Mouse (Mus musculus) hindbrain, embryonic 11.5 days (tissue): ENCODE data around the gene Sprn. TPM values are rescaled to one million over a fixed set of nuclear protein-coding genes. Genes with fewer than 3 reads are reported as not detected.

ENCODE experiments used
- ATAC-seq: fragments of 200-750 bp; cut with Nextera tagmentation; 2 replicates; pipeline ENCODE4 v1.8.0; 2017; ENCODE audit warnings: mild to moderate bottlenecking, moderate TSS enrichment, moderate library complexity; ENCODE audit not compliant: low FRiP score
- DNase-seq: peaks from one replicate; pipeline ENCODE4 v3.0.0-alpha.2; 2015; ENCODE audit warnings: low spot score
- H3K27ac ChIP-seq: fragments of 300-500 bp; sonication (generic); 2 replicates; pipeline ENCODE4 v1.5.1; 2014; ENCODE audit warnings: mild to moderate bottlenecking, low read depth, low read length
- H3K27me3 ChIP-seq: fragments of 300-500 bp; sonication (generic); 2 replicates; pipeline ENCODE4 v1.6.1; 2014; ENCODE audit warnings: mild to moderate bottlenecking, low read length, moderate library complexity, mixed read lengths; ENCODE audit not compliant: control insufficient read depth, insufficient read depth
- H3K36me3 ChIP-seq: fragments of 300-500 bp; sonication (generic); 2 replicates; pipeline ENCODE4 v1.6.1; 2014; ENCODE audit warnings: mild to moderate bottlenecking, low read length, moderate library complexity, mixed read lengths; ENCODE audit not compliant: control insufficient read depth, insufficient read depth
- H3K4me1 ChIP-seq: fragments of 300-500 bp; sonication (generic); replicated peaks from 2 replicates; pipeline ENCODE4 v1.6.1; 2014; ENCODE audit warnings: low read length, mixed read lengths; ENCODE audit not compliant: control insufficient read depth, insufficient read depth
- H3K4me2 ChIP-seq: fragments of 300-500 bp; sonication (generic); replicated peaks from 2 replicates; pipeline ENCODE4 v1.6.1; 2014; ENCODE audit warnings: mild to moderate bottlenecking, low read depth, low read length
- H3K4me3 ChIP-seq: fragments of 300-500 bp; sonication (generic); 2 replicates; pipeline ENCODE4 v1.5.1; 2014; ENCODE audit warnings: low read depth, low read length
- H3K9ac ChIP-seq: fragments of 300-500 bp; sonication (generic); 2 replicates; pipeline ENCODE4 v1.6.1; 2014; ENCODE audit warnings: low read depth, low read length
- H3K9me3 ChIP-seq: fragments of 300-500 bp; sonication (generic); 2 replicates; pipeline ENCODE4 v1.6.1; 2016; ENCODE audit warnings: low read length; ENCODE audit not compliant: control insufficient read depth
- whole genome bisulfite sequencing: fragments of 180-500 bp; shearing (Covaris S2); extraction: QIAGEN DNeasy Blood & Tissue Kit; methylation state at CpG from one replicate; pipeline ENCODE4 v1.1.7; 2014; 5-methylcytosine and 5-hydroxymethylcytosine counted together
- polyA plus RNA-seq: library from polyadenylated mRNA; unstranded; fragments of >200 nt; fragmentation: Nextera tagmentation; extraction: Ambion mirVana; gene quantifications from 2 replicates; pipeline ENCODE4 v1.2.1, GENCODE M21; 2014

The Sprn gene
- polyA plus RNA-seq, 1 experiment from 2014 or later, result 0.94 TPM

DNA sequence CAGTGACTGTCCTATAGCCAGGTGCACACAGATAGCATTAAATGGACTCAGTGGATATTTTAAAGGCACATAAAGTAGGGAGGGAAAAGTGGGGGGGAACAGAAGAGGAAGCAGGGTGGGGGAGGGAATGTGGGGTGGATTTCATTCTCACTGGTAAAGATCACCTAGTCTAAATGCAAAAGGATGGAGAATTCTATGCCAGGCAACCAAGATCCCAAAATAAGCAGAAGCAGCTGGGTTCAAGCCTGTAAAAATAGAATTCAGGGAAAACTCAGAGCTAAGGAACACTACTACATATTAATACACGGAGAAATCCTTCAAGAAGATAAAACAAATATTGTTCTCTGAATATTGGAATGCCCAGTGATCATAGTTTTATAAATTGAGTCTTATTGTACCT is 13.3 kb upstream of the Sprn start:
- H3K36me3 ChIP-seq, result no peaks in the 10 kb centered on the region
- H3K9me3 ChIP-seq, result no peaks in the 10 kb centered on the region
- no peak overlapping the region for H3K27ac ChIP-seq
- H3K4me1 ChIP-seq, result no peaks in the 10 kb centered on the region
- H3K27me3 ChIP-seq, result no peaks in the 10 kb centered on the region
- WGBS, result 69% methylated on average over 1 of the region's 1 CpGs
- H3K4me3 ChIP-seq, result no peak overlapping the region
- no peak overlapping the region for H3K9ac ChIP-seq
- no peak overlapping the region for H3K4me2 ChIP-seq
- DNase-seq (no peak), ATAC-seq (no peak)

- Histone ChIP-seq H3K27me3 (no peaks in the 10 kb centered on the region), H3K4me3 (no peak within 1 kb of the TSS), H3K9me3 (no peaks in the 10 kb centered on the region), H3K4me2 (no peak within 1 kb of the TSS), H3K36me3 (no peaks in the 10 kb centered on the region), H3K27ac (no peak within 1 kb of the TSS), H3K4me1 (no peaks in the 10 kb centered on the region), H3K9ac (no peak within 1 kb of the TSS)
- DNase-seq, result no peak
- WGBS, result 78% methylated on average over 7 of the region's 7 CpGs
- ATAC-seq, result no peak
These were observed 10.0 kb upstream of the Sprn start, which contains the start of gene Olfr522 for GRCm38 (mm10) chr7:140164664-140165063. TSS of gene Olfr522 (minus strand) at chr7:140164764.

DNA sequence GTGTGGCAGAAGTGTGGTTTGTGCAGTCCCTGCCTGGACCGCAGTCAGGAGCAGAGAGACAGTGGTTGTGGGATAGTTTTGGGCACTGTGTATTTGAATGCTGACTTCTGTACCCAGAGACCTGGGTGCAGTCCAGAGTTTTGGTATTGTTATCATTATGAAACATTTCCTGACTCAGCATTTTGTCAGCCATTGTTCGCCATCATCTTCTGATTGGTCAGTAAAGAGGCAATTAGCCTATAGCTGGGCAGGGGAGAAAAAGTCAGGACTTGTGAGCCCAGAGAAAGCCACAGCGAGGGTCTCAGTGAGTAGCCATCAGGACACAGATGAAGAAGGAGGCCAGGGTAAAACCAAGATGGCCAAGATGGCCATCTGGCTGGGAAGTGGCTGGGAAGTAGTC is 5.7 kb upstream of the Sprn start:
- no peaks in the 10 kb centered on the region for H3K9me3 ChIP-seq
- H3K27me3 ChIP-seq, result no peaks in the 10 kb centered on the region
- no peak overlapping the region for H3K4me2 ChIP-seq
- WGBS, result 80% methylated on average over 3 of the region's 3 CpGs
- H3K4me1 ChIP-seq, result no peaks in the 10 kb centered on the region
- no peaks in the 10 kb centered on the region for H3K36me3 ChIP-seq
- no peak overlapping the region for H3K4me3 ChIP-seq
- H3K9ac ChIP-seq, result no peak overlapping the region
- ATAC-seq, result no peak
- no peak overlapping the region for H3K27ac ChIP-seq
- DNase-seq, result no peak

DNA sequence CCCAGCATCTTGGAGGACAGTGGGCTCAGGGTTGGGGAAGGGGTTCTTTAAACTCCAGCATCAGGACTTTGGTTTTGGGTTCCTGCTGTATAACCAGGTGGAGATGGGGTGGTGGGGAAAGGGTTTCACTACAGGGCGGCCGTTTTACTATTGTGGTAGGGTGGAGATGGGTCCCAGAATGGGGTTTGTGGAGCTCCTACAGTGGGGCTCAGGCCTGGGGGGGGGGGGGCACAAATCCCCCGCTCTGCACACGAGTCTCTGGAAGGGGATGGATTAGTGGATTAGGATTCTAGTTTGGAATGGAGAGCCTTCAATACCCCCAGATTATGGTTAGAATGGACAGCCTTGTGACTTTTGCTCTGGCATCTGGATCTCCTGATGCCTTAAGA is 854 bp downstream of the Sprn start:
- H3K9me3 ChIP-seq, result no peaks in the 10 kb centered on the region
- peak overlapping the region; percentile 56 for H3K9ac ChIP-seq
- H3K4me2 ChIP-seq, result peak overlapping the region; percentile 61
- ATAC-seq, result peak; percentile 25; the same call in 1 of the 2 replicates
- peaks cover 5% of the 10 kb centered on the region; the same call in 1 of the 2 replicates for H3K4me1 ChIP-seq
- peak overlapping the region; percentile 27 for H3K4me3 ChIP-seq
- 11% methylated on average over 4 of the region's 4 CpGs for WGBS
- no peaks in the 10 kb centered on the region for H3K36me3 ChIP-seq
- peaks cover 15% of the 10 kb centered on the region for H3K27me3 ChIP-seq
- no peak for DNase-seq
- no peak overlapping the region for H3K27ac ChIP-seq

- H3K27ac ChIP-seq, result no peak overlapping the region
- H3K27me3 ChIP-seq, result peaks cover 15% of the 10 kb centered on the region
- no peaks in the 10 kb centered on the region for H3K9me3 ChIP-seq
- H3K4me2 ChIP-seq, result peak overlapping the region; percentile 61
- peaks cover 5% of the 10 kb centered on the region; the same call in 1 of the 2 replicates for H3K4me1 ChIP-seq
- 3% methylated on average over 28 of the region's 28 CpGs for WGBS
- ATAC-seq (0 out of 2 replicates have a peak, but pooled peaks have one; percentile 34), DNase-seq (peak; percentile 41)
- H3K36me3 ChIP-seq, result no peaks in the 10 kb centered on the region
- H3K9ac ChIP-seq, result peak overlapping the region; percentile 27; the same call in 1 of the 2 replicates
- H3K4me3 ChIP-seq, result peak overlapping the region; percentile 21
These were observed 1.3 kb downstream of the Sprn start for GRCm38 (mm10) chr7:140153383-140153782.

GRCm38 (mm10) chr7:140144550-140144949 is 10.1 kb downstream of the Sprn start:
- WGBS, result 81% methylated on average over 4 of the region's 4 CpGs
- Histone ChIP-seq H3K36me3 (no peaks in the 10 kb centered on the region), H3K9me3 (no peaks in the 10 kb centered on the region), H3K9ac (no peak overlapping the region), H3K27me3 (no peaks in the 10 kb centered on the region), H3K4me2 (no peak overlapping the region), H3K4me1 (no peaks in the 10 kb centered on the region), H3K27ac (no peak overlapping the region), H3K4me3 (no peak overlapping the region)
- no peak for ATAC-seq
- no peak for DNase-seq

GRCm38 (mm10) chr7:140141350-140141749 is 13.3 kb downstream of the Sprn start:
- no peak overlapping the region for H3K27ac ChIP-seq
- no peaks in the 10 kb centered on the region for H3K36me3 ChIP-seq
- no peaks in the 10 kb centered on the region for H3K9me3 ChIP-seq
- H3K9ac ChIP-seq, result no peak overlapping the region
- no peak overlapping the region for H3K4me3 ChIP-seq
- ATAC-seq (no peak; the same call in 1 of the 2 replicates), DNase-seq (peak; percentile 79)
- no peak overlapping the region for H3K4me2 ChIP-seq
- 10% methylated on average over 14 of the region's 14 CpGs for WGBS
- H3K4me1 ChIP-seq, result no peaks in the 10 kb centered on the region
- H3K27me3 ChIP-seq, result no peaks in the 10 kb centered on the region

- Histone ChIP-seq H3K27me3 (no peaks in the 10 kb centered on the region), H3K4me1 (no peaks in the 10 kb centered on the region), H3K4me2 (peak overlapping the region; percentile 88), H3K9ac (peak overlapping the region; percentile 85), H3K4me3 (peak overlapping the region; percentile 78), H3K9me3 (no peaks in the 10 kb centered on the region), H3K27ac (0 out of 2 replicates have a peak overlapping the region, but pooled peaks have one; percentile 30), H3K36me3 (no peaks in the 10 kb centered on the region)
- no peak for DNase-seq
- WGBS, result 2% methylated on average over 8 of the region's 8 CpGs
- ATAC-seq, result no peak
These were observed 16.7 kb downstream of the Sprn start for GRCm38 (mm10) chr7:140138021-140138310.

DNA sequence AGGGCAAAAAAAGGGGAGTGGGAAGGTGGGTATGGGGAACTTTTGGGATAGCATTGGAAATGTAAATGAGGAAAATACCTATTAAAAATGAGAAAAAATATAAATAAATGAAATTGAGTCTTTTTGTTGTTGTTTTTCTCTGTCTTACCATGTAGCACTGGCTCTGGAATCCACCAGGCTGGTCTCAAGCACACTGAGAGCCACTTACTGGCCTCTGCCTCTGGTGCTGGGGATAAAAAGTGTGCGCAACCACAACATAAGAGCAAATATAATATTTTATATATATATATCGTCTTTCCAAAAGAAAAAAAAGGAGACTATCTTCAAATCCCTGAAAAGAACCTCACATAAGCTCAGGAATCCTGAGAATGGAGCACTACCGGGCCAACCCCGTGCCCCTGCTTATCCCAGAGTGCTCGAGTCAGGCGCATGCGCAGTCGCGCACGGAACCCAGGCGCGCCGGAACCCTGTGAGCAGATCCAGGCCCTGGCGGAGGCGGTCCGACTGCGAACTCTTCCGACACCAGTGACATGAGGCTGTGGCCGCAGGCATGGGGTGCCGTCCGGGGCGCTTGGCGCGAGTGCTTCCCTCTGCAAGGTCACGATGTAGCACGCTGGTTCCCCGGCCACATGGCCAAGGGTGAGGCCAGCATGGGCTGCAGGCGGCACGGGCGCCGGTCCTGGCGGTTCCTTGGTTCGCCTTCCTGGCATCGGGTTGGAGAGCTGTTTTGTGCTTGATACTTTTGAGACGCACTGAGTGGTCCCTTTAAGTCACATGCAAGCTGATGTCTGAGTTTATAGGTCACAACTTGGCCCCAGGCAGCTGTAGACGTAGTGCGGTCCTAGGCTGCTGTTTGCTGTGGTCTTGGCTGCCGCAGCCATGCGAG is 17.3 kb downstream of the Sprn start, which contains the start of gene Mtg1:
Gene Mtg1, plus strand, starts transcription at position 430 of the 886 bp plus-strand sequence.
- no peaks in the 10 kb centered on the region for H3K9me3 ChIP-seq

More for the DNA sequence above, 17.3 kb downstream of the Sprn start, which contains the start of gene Mtg1:
- Histone ChIP-seq H3K27me3 (no peaks in the 10 kb centered on the region), H3K4me2 (peak within 1 kb of the TSS; percentile 88), H3K4me3 (peak within 1 kb of the TSS; percentile 78), H3K36me3 (no peaks in the 10 kb centered on the region), H3K9ac (peak within 1 kb of the TSS; percentile 85), H3K27ac (peak within 1 kb of the TSS; percentile 30; the same call in 1 of the 2 replicates), H3K4me1 (no peaks in the 10 kb centered on the region)
- ATAC-seq, result peak; percentile 97
- DNase-seq, result peak; percentile 96
- WGBS, result 2% methylated on average over 39 of the region's 39 CpGs
